Mouse (Mus musculus): Measurements from ENCODE around the gene Vmac. TPM values are rescaled to one million over a fixed set of nuclear protein-coding genes. Genes with fewer than 3 reads are reported as not detected.
A peak's percentile ranks its signal among the peaks of the same experiment; 100 is the strongest.

Vmac gene
- polyA plus RNA-seq, 1 experiment from 2014 or later, result 4.0 TPM

- peak; percentile 53 for ATAC-seq
Observed at GRCm38 (mm10) chr17:56706515-56706914, 11.3 kb downstream of the Vmac start.

GRCm38 (mm10) chr17:56703038-56703437 lies 14.8 kb downstream of the Vmac start:
- H3K4me2 ChIP-seq, result no peak overlapping the region
- H3K9me3 ChIP-seq (replicated peaks), result no peaks in the 10 kb centered on the region
- WGBS (ENCODE audit: insufficient replicate concordance), result 88% methylated on average over 4 of the region's 4 CpGs
- no peak overlapping the region for H3K4me3 ChIP-seq
- no peaks in the 10 kb centered on the region for H3K27me3 ChIP-seq (replicated peaks)
- no peak overlapping the region for H3K27ac ChIP-seq
- H3K36me3 ChIP-seq, result peaks cover 100% of the 10 kb centered on the region
- no peak for ATAC-seq
- H3K9ac ChIP-seq, result no peak overlapping the region
- 0 out of 2 replicates have a peak, but pooled peaks cover 4% of the 10 kb centered on the region for H3K4me1 ChIP-seq

More at GRCm38 (mm10) chr17:56706515-56706914, 11.3 kb downstream of the Vmac start:
- Histone ChIP-seq H3K4me1 (0 out of 2 replicates have a peak, but pooled peaks cover 4% of the 10 kb centered on the region), H3K27ac (no peak overlapping the region), H3K36me3 (peaks cover 100% of the 10 kb centered on the region), H3K27me3 (replicated peaks) (no peaks in the 10 kb centered on the region), H3K9ac (no peak overlapping the region), H3K9me3 (replicated peaks) (no peaks in the 10 kb centered on the region), H3K4me2 (no peak overlapping the region), H3K4me3 (no peak overlapping the region)
- 79% methylated on average over 1 of the region's 1 CpGs for WGBS (ENCODE audit: insufficient replicate concordance)

GRCm38 (mm10) chr17:56700451-56700850 lies 17.4 kb downstream of the Vmac start:
- no peak for ATAC-seq
- no peak overlapping the region for H3K4me2 ChIP-seq
- peaks cover 100% of the 10 kb centered on the region for H3K36me3 ChIP-seq
- no peak overlapping the region for H3K9ac ChIP-seq
- no peaks in the 10 kb centered on the region for H3K27me3 ChIP-seq (replicated peaks)
- no peaks in the 10 kb centered on the region for H3K9me3 ChIP-seq (replicated peaks)
- 85% methylated on average over 2 of the region's 2 CpGs for WGBS (ENCODE audit: insufficient replicate concordance)
- H3K27ac ChIP-seq, result no peak overlapping the region
- H3K4me1 ChIP-seq, result no peaks in the 10 kb centered on the region
- H3K4me3 ChIP-seq, result no peak overlapping the region

GRCm38 (mm10) chr17:56693851-56694310 lies 23.9 kb downstream of the Vmac start:
- H3K4me3 ChIP-seq, result no peak overlapping the region
- no peak overlapping the region for H3K27ac ChIP-seq
- no peak overlapping the region for H3K4me2 ChIP-seq
- no peak overlapping the region for H3K9ac ChIP-seq
- H3K9me3 ChIP-seq (replicated peaks), result no peaks in the 10 kb centered on the region
- 87% methylated on average over 6 of the region's 6 CpGs for WGBS (ENCODE audit: insufficient replicate concordance)
- H3K4me1 ChIP-seq, result peaks cover 25% of the 10 kb centered on the region
- ATAC-seq, result no peak
- peaks cover 100% of the 10 kb centered on the region for H3K36me3 ChIP-seq
- H3K27me3 ChIP-seq (replicated peaks), result no peaks in the 10 kb centered on the region

GRCm38 (mm10) chr17:56693395-56693794 lies 24.4 kb downstream of the Vmac start:
- no peak overlapping the region for H3K9ac ChIP-seq
- whole genome bisulfite sequencing (ENCODE audit: insufficient replicate concordance), result 73% methylated on average over 1 of the region's 1 CpGs
- H3K9me3 ChIP-seq (replicated peaks), result no peaks in the 10 kb centered on the region
- no peak overlapping the region for H3K27ac ChIP-seq
- H3K4me2 ChIP-seq, result no peak overlapping the region
- H3K4me1 ChIP-seq, result peaks cover 30% of the 10 kb centered on the region
- H3K36me3 ChIP-seq, result peaks cover 100% of the 10 kb centered on the region
- H3K27me3 ChIP-seq (replicated peaks), result no peaks in the 10 kb centered on the region
- no peak for ATAC-seq
- no peak overlapping the region for H3K4me3 ChIP-seq

- Histone ChIP-seq H3K4me1 (peaks cover 77% of the 10 kb centered on the region), H3K27me3 (replicated peaks) (no peaks in the 10 kb centered on the region), H3K4me2 (peak overlapping the region; percentile 57), H3K27ac (peak overlapping the region; percentile 88), H3K4me3 (no peak overlapping the region), H3K36me3 (peaks cover 100% of the 10 kb centered on the region), H3K9ac (no peak overlapping the region), H3K9me3 (replicated peaks) (no peaks in the 10 kb centered on the region)
- ATAC-seq, result no peak
- WGBS (ENCODE audit: insufficient replicate concordance), result 68% methylated on average over 2 of the region's 2 CpGs
Observed at GRCm38 (mm10) chr17:56688689-56689088, 29.1 kb downstream of the Vmac start.

- Histone ChIP-seq H3K4me3 (no peak overlapping the region), H3K4me2 (peak overlapping the region; percentile 57), H3K9me3 (replicated peaks) (no peaks in the 10 kb centered on the region), H3K27ac (peak overlapping the region; percentile 88), H3K27me3 (replicated peaks) (no peaks in the 10 kb centered on the region), H3K4me1 (peaks cover 78% of the 10 kb centered on the region), H3K9ac (peak overlapping the region; percentile 22; the same call in 1 of the 2 replicates), H3K36me3 (peaks cover 100% of the 10 kb centered on the region)
- ATAC-seq, result peak; percentile 91
Observed at GRCm38 (mm10) chr17:56688045-56688444, 29.8 kb downstream of the Vmac start.

GRCm38 (mm10) chr17:56686801-56687200 lies 31.0 kb downstream of the Vmac start:
- peak overlapping the region; percentile 22; the same call in 1 of the 2 replicates for H3K9ac ChIP-seq
- H3K4me1 ChIP-seq, result peaks cover 83% of the 10 kb centered on the region
- H3K27me3 ChIP-seq (replicated peaks), result no peaks in the 10 kb centered on the region
- H3K4me2 ChIP-seq, result peak overlapping the region; percentile 57
- no peak overlapping the region for H3K4me3 ChIP-seq
- no peak for ATAC-seq
- 71% methylated on average over 4 of the region's 4 CpGs for WGBS (ENCODE audit: insufficient replicate concordance)
- peak overlapping the region; percentile 88 for H3K27ac ChIP-seq
- no peaks in the 10 kb centered on the region for H3K9me3 ChIP-seq (replicated peaks)
- peaks cover 100% of the 10 kb centered on the region for H3K36me3 ChIP-seq

GRCm38 (mm10) chr17:56684649-56685048 lies 33.2 kb downstream of the Vmac start:
- Histone ChIP-seq H3K4me2 (no peak overlapping the region), H3K27ac (no peak overlapping the region), H3K9me3 (replicated peaks) (no peaks in the 10 kb centered on the region), H3K4me1 (peaks cover 95% of the 10 kb centered on the region), H3K9ac (no peak overlapping the region), H3K27me3 (replicated peaks) (no peaks in the 10 kb centered on the region), H3K36me3 (peaks cover 99% of the 10 kb centered on the region), H3K4me3 (no peak overlapping the region)
- 85% methylated on average over 2 of the region's 2 CpGs for WGBS (ENCODE audit: insufficient replicate concordance)
- no peak for ATAC-seq

GRCm38 (mm10) chr17:56683546-56684140 lies 34.2 kb downstream of the Vmac start:
- Histone ChIP-seq H3K9ac (no peak overlapping the region), H3K4me1 (peaks cover 95% of the 10 kb centered on the region), H3K36me3 (peaks cover 99% of the 10 kb centered on the region), H3K27me3 (replicated peaks) (no peaks in the 10 kb centered on the region), H3K9me3 (replicated peaks) (no peaks in the 10 kb centered on the region), H3K4me2 (no peak overlapping the region), H3K4me3 (no peak overlapping the region), H3K27ac (peak overlapping the region; percentile 79)
- WGBS (ENCODE audit: insufficient replicate concordance), result 76% methylated on average over 5 of the region's 5 CpGs
- ATAC-seq, result no peak

GRCm38 (mm10) chr17:56682880-56683279 lies 34.9 kb downstream of the Vmac start:
- H3K36me3 ChIP-seq, result peaks cover 99% of the 10 kb centered on the region

GRCm38 (mm10) chr17:56681791-56682190 lies 36.0 kb downstream of the Vmac start:
- ATAC-seq, result no peak
- Histone ChIP-seq H3K27me3 (replicated peaks) (no peaks in the 10 kb centered on the region), H3K36me3 (peaks cover 99% of the 10 kb centered on the region), H3K4me3 (no peak overlapping the region), H3K9me3 (replicated peaks) (no peaks in the 10 kb centered on the region), H3K4me2 (peak overlapping the region; percentile 49), H3K9ac (peak overlapping the region; percentile 54; the same call in 1 of the 2 replicates), H3K4me1 (peaks cover 90% of the 10 kb centered on the region), H3K27ac (no peak overlapping the region)
- 80% methylated on average over 4 of the region's 4 CpGs for WGBS (ENCODE audit: insufficient replicate concordance)

More at GRCm38 (mm10) chr17:56682880-56683279, 34.9 kb downstream of the Vmac start:
- Histone ChIP-seq H3K27ac (peak overlapping the region; percentile 79), H3K4me2 (peak overlapping the region; percentile 49), H3K27me3 (replicated peaks) (no peaks in the 10 kb centered on the region), H3K9me3 (replicated peaks) (no peaks in the 10 kb centered on the region), H3K4me1 (peaks cover 90% of the 10 kb centered on the region), H3K9ac (peak overlapping the region; percentile 54), H3K4me3 (peak overlapping the region; percentile 4; the same call in 1 of the 2 replicates)
- 28% methylated on average over 3 of the region's 3 CpGs for WGBS (ENCODE audit: insufficient replicate concordance)
- ATAC-seq, result peak; percentile 75

Data from liver, embryonic 12.5 days (tissue).